Mouse (Mus musculus): ENCODE data around the gene Zfp948. TPM values are rescaled to one million over a fixed set of nuclear protein-coding genes. Genes with fewer than 3 reads are reported as not detected.

Gene Zfp948
- 14.1 and 16.3 TPM in 2 replicates for polyA plus RNA-seq (2016; fragmentation: Nextera tagmentation; extraction: Ambion mirVana)

DNA sequence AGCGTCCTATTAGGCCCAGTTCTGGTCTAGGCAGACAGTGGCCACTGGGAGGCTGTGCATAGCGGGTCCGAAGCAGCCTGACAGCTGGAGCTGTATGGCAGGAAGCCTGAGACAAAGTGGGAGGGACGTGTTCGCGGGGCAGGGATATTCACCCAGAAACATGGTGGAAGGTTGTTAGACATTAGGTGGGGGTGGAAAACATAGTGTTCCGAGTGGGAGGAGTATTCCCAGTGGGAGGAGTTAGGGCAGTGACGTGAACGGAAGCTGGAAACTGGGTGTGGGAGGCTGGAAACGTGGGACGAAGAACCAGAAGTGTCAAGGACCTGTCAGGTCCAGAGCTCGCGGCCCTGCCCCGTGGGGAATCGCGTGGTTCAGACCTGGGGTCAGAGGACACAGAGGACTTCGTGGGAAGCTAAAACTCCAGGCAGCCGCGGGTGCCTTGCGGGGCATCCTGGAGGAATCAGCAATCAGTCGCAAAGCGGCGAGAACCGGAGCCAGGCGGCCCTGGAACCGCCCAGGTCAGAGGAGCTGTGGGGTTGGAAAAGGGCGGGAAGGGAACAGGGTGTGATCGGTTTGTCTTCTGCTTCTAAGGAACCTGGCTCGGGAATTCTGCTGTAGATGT lies at the start of gene Zfp948:
TSS of gene Zfp948 (plus strand) at position 281 of the 622 bp plus-strand sequence.
- H3K4me1 ChIP-seq, result peaks cover 3% of the 10 kb centered on the region; the same call in 1 of the 2 replicates
- ATAC-seq (ENCODE audit: low FRiP score, low read depth), result peak; percentile 95
- peak within 1 kb of the TSS; percentile 73 for H3K9ac ChIP-seq
- H3K27me3 ChIP-seq (replicated peaks), result no peaks in the 10 kb centered on the region
- H3K4me3 ChIP-seq, result peak within 1 kb of the TSS; percentile 63
- peak within 1 kb of the TSS; percentile 60 for H3K27ac ChIP-seq
- 1% methylated on average over 29 of the region's 29 CpGs for WGBS
- no peaks in the 10 kb centered on the region for H3K9me3 ChIP-seq
- H3K36me3 ChIP-seq, result no peaks in the 10 kb centered on the region
- peak within 1 kb of the TSS; percentile 67 for H3K4me2 ChIP-seq (replicated peaks)

DNA sequence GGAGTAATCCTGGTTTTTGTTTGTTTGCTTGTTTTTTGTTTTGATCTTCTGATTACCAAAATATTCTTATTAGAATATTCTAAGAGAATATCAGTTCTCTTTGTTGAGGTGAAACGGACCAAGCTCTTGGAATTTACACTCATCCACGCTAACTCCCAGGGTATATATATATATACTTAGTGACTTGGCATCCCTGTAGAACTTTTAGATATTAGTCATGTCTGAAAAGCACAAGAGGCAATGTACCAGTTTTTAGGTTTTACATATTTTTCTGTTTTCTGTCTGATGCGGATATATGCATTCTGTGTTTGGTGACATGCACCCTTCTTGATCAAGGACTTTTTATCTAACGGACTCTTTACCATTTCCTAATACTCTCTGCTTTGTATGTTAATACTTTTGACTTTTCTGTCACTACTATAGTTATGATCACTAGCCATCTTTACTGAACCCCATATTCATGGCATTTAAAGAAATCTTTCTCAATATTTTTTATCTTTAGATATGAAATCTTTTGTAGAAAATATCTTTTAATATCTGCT lies 49.6 kb upstream of the Zfp948 start:
- Histone ChIP-seq H3K4me3 (peak overlapping the region; percentile 51), H3K9ac (peak overlapping the region; percentile 57; the same call in 1 of the 2 replicates), H3K9me3 (no peaks in the 10 kb centered on the region), H3K27ac (no peak overlapping the region), H3K4me2 (replicated peaks) (peak overlapping the region; percentile 80), H3K36me3 (no peaks in the 10 kb centered on the region), H3K4me1 (peaks cover 5% of the 10 kb centered on the region; the same call in 1 of the 2 replicates), H3K27me3 (replicated peaks) (no peaks in the 10 kb centered on the region)
- WGBS, result 47% methylated on average over 4 of the region's 4 CpGs
- ATAC-seq (ENCODE audit: low FRiP score, low read depth), result peak; percentile 18; the same call in 1 of the 2 replicates

GRCm38 (mm10) chr17:21526270-21526669 lies 40.5 kb upstream of the Zfp948 start:
- Histone ChIP-seq H3K27ac (no peak overlapping the region), H3K4me1 (no peaks in the 10 kb centered on the region), H3K9me3 (no peaks in the 10 kb centered on the region), H3K4me3 (no peak overlapping the region), H3K36me3 (no peaks in the 10 kb centered on the region), H3K27me3 (replicated peaks) (no peaks in the 10 kb centered on the region), H3K4me2 (replicated peaks) (no peak overlapping the region), H3K9ac (no peak overlapping the region)
- no peak for ATAC-seq (ENCODE audit: low FRiP score, low read depth)

- Histone ChIP-seq H3K4me1 (peaks cover 10% of the 10 kb centered on the region; the same call in 1 of the 2 replicates), H3K4me3 (no peak overlapping the region), H3K36me3 (no peaks in the 10 kb centered on the region), H3K27me3 (replicated peaks) (no peaks in the 10 kb centered on the region), H3K27ac (no peak overlapping the region), H3K9me3 (no peaks in the 10 kb centered on the region), H3K4me2 (replicated peaks) (no peak overlapping the region), H3K9ac (no peak overlapping the region)
- 64% methylated on average over 5 of the region's 5 CpGs for WGBS
- no peak for ATAC-seq (ENCODE audit: low FRiP score, low read depth)
Measured at GRCm38 (mm10) chr17:21530645-21531330, 36.0 kb upstream of the Zfp948 start.

DNA sequence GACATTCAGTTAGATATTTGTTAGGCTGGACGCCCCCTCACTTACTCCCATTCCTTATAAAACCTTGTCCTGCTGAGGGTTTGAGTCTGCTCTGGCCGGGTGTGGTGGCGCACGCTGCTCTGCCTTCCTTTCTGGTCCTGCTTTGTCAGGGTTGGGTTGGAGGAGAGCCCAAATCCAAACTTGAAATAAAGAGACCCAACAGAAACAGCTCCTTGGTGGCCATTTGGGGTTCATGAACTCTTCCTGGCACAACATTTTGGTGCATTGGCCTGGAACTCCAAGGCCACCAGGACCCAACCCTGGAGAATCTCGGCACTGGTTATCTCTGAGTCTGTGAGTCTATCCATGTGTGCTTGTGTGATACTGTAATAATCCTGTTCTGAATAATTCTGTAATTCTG lies 35.2 kb upstream of the Zfp948 start:
- peak overlapping the region; percentile 78; the same call in 1 of the 2 replicates for H3K4me3 ChIP-seq
- peaks cover 11% of the 10 kb centered on the region; the same call in 1 of the 2 replicates for H3K4me1 ChIP-seq
- peak; percentile 1 for ATAC-seq (ENCODE audit: low FRiP score, low read depth)
- no peaks in the 10 kb centered on the region for H3K36me3 ChIP-seq
- 79% methylated on average over 5 of the region's 5 CpGs for WGBS
- no peak overlapping the region for H3K27ac ChIP-seq
- no peaks in the 10 kb centered on the region for H3K27me3 ChIP-seq (replicated peaks)
- no peaks in the 10 kb centered on the region for H3K9me3 ChIP-seq
- peak overlapping the region; percentile 86; the same call in 1 of the 2 replicates for H3K9ac ChIP-seq
- H3K4me2 ChIP-seq (replicated peaks), result peak overlapping the region; percentile 67

DNA sequence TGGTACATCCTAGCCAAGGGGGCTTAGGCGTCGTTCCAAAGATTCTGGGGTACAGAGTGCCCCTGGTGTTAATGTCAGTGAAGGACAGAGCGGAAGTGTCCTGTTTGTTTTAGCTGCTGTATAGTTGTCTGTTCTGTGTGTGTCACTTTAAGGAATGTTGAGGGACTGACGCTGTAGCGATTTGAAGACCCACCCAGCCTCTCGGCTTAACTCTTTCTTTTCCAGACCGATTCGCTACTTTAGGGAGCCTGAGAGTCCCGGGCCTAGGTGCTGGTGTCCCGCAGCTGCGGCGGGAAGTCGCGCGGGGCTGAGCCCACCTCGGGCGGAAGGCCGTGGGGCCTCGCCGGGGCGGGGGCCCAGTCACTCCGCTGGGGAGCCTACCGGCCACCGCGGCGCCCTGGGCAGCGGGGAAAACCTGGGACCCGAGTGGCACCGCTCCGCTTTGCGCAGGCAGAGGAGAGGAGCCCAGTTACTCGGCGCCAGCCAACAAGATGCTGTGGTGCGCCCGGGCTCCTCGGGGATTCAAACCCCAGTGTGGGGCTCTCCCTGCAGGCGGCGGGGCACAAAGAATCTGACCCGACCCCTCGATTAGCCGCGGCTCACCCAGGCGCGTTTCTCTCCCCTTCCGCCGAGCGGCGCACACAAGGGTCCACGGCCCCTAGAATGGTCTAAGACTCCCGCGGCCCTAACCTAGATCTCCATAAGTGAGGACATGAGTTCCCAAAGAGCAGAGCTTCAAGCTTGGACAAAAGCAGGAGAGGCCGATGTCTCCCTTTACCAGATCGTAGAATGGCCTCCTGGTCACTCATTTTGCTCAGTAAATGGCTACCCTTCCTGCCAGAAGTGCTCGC lies 34.5 kb upstream of the Zfp948 start:
- 1% methylated on average over 54 of the region's 54 CpGs for WGBS
- Histone ChIP-seq H3K4me1 (peaks cover 11% of the 10 kb centered on the region; the same call in 1 of the 2 replicates), H3K27ac (peak overlapping the region; percentile 82; the same call in 1 of the 2 replicates), H3K9me3 (no peaks in the 10 kb centered on the region), H3K27me3 (replicated peaks) (no peaks in the 10 kb centered on the region), H3K36me3 (no peaks in the 10 kb centered on the region), H3K9ac (peak overlapping the region; percentile 86), H3K4me3 (peak overlapping the region; percentile 78), H3K4me2 (replicated peaks) (peak overlapping the region; percentile 67)
- peak; percentile 83 for ATAC-seq (ENCODE audit: low FRiP score, low read depth)

GRCm38 (mm10) chr17:21533961-21534360 lies 32.8 kb upstream of the Zfp948 start:
- WGBS, result 94% methylated on average over 1 of the region's 1 CpGs

DNA sequence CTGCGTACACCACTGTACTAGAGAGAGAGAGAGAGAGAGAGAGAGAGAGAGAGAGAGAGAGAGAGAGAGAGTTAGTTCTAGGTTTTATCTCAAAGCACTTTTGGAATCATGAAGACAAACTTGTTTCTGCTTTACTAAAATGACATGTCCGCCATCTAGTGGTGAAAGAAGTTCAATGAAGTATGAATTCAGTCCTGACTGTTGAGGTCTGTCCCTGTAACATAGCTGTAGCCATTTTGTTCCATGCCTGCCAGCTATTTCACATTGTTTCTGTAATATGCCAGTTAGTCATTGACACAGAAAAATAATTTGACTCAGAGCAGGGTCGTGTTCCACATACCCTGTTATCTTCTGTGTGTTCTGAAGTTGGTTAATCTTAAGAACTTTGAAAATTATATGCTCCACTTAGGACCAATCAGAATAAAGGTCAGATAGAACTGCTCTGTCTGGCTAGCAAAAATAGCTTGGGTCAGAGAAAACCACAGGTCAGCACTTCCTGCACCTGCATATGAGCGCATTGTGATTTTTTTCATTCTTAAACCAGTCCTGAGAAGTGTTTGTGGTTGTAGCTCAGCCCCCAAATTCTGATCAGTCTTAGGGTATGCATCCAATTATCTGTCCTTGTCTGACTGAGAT lies 32.2 kb upstream of the Zfp948 start:
- H3K9ac ChIP-seq, result no peak overlapping the region
- H3K36me3 ChIP-seq, result no peaks in the 10 kb centered on the region
- H3K27ac ChIP-seq, result no peak overlapping the region
- 0 out of 2 replicates have a peak, but pooled peaks have one; percentile 11 for ATAC-seq (ENCODE audit: low FRiP score, low read depth)
- H3K4me3 ChIP-seq, result no peak overlapping the region
- 22% methylated on average over 4 of the region's 4 CpGs for WGBS
- H3K4me1 ChIP-seq, result peaks cover 11% of the 10 kb centered on the region; the same call in 1 of the 2 replicates
- no peaks in the 10 kb centered on the region for H3K27me3 ChIP-seq (replicated peaks)
- H3K9me3 ChIP-seq, result no peaks in the 10 kb centered on the region
- no peak overlapping the region for H3K4me2 ChIP-seq (replicated peaks)

More at GRCm38 (mm10) chr17:21533961-21534360, 32.8 kb upstream of the Zfp948 start:
- no peaks in the 10 kb centered on the region for H3K36me3 ChIP-seq
- no peak for ATAC-seq (ENCODE audit: low FRiP score, low read depth)
- H3K27ac ChIP-seq, result no peak overlapping the region
- H3K4me1 ChIP-seq, result peaks cover 11% of the 10 kb centered on the region; the same call in 1 of the 2 replicates
- no peak overlapping the region for H3K9ac ChIP-seq
- no peaks in the 10 kb centered on the region for H3K9me3 ChIP-seq
- no peak overlapping the region for H3K4me2 ChIP-seq (replicated peaks)
- H3K27me3 ChIP-seq (replicated peaks), result no peaks in the 10 kb centered on the region
- no peak overlapping the region for H3K4me3 ChIP-seq

- WGBS, result 5% methylated on average over 21 of the region's 21 CpGs
- Histone ChIP-seq H3K9me3 (no peaks in the 10 kb centered on the region), H3K4me3 (peak within 1 kb of the TSS; percentile 33), H3K4me1 (peaks cover 11% of the 10 kb centered on the region; the same call in 1 of the 2 replicates), H3K27me3 (replicated peaks) (no peaks in the 10 kb centered on the region), H3K4me2 (replicated peaks) (peak within 1 kb of the TSS; percentile 64), H3K9ac (peak within 1 kb of the TSS; percentile 42; the same call in 1 of the 2 replicates), H3K36me3 (no peaks in the 10 kb centered on the region), H3K27ac (no peak within 1 kb of the TSS)
- ATAC-seq (ENCODE audit: low FRiP score, low read depth), result 0 out of 2 replicates have a peak, but pooled peaks have one; percentile 13
Measured at GRCm38 (mm10) chr17:21535096-21536001, 31.5 kb upstream of the Zfp948 start, which contains the start of gene Zfp52. Gene Zfp52, plus strand, starts transcription at chr17:21535539.

- peaks cover 11% of the 10 kb centered on the region; the same call in 1 of the 2 replicates for H3K4me1 ChIP-seq
- ATAC-seq (ENCODE audit: low FRiP score, low read depth), result no peak
- 45% methylated on average over 7 of the region's 7 CpGs for WGBS
- no peak overlapping the region for H3K9ac ChIP-seq
- H3K27me3 ChIP-seq (replicated peaks), result no peaks in the 10 kb centered on the region
- no peaks in the 10 kb centered on the region for H3K9me3 ChIP-seq
- peak overlapping the region; percentile 64 for H3K4me2 ChIP-seq (replicated peaks)
- no peak overlapping the region for H3K4me3 ChIP-seq
- no peak overlapping the region for H3K27ac ChIP-seq
- no peaks in the 10 kb centered on the region for H3K36me3 ChIP-seq
Measured at GRCm38 (mm10) chr17:21536096-21536495, 30.7 kb upstream of the Zfp948 start.
